Mouse (Mus musculus): ENCODE results near the gene Crxos. TPM values are rescaled to one million over a fixed set of nuclear protein-coding genes. Genes with fewer than 3 reads are reported as not detected.

Crxos gene
- total and polyA plus RNA-seq, 3 experiments, result 1.1 to 1.5 TPM; not detected in 1

GRCm38 (mm10) chr7:15918371-15918770, 36.0 kb downstream of the Crxos start:
- dilution Hi-C loops (cut with MboI; ENCODE audit: extremely low pct_ligation_motif_present, extremely low pct_unique_long_range_greater_than_20kb, low sequenced_read_pairs) (no loop called here), in situ Hi-C loops (cut with MboI; ENCODE audit: low pct_ligation_motif_present, low pct_unique_long_range_greater_than_20kb, low sequenced_read_pairs) (no loop called here)
- Histone ChIP-seq H3K4me2 (ENCODE audit: insufficient read depth, low read depth, poor library complexity, severe bottlenecking) (no peak overlapping the region), H3K27ac (ENCODE audit: insufficient read depth, low read depth) (no peak overlapping the region), H3K79me2 (replicated peaks; ENCODE audit: control insufficient read depth, extremely low read depth, insufficient read depth, poor library complexity, severe bottlenecking) (peaks cover 22% of the 10 kb centered on the region), H3K4me3 (replicated peaks in 1 of 3; ENCODE audit: low read depth in 2 of 3, low read length in 2 of 3, poor library complexity in 1 of 3) (no peak overlapping the region), H3K27me3 (replicated peaks) (peaks cover under 1% of the 10 kb centered on the region), H3K4me1 (ENCODE audit: control insufficient read depth in 1 of 2, insufficient read depth in 2 of 2) (peaks cover 21 to 35% of the 10 kb centered on the region in 2 experiments), H3K9me3 (replicated peaks; ENCODE audit: low read length) (no peaks in the 10 kb centered on the region), H3K9ac (ENCODE audit: insufficient read depth, low read depth) (no peak overlapping the region), H3K36me3 (replicated peaks in 1 of 2; ENCODE audit: control insufficient read depth in 1 of 2, insufficient read depth in 1 of 2, low read length in 1 of 2) (peaks cover 34 to 48% of the 10 kb centered on the region in 2 experiments)
- no peak for DNase-seq (ENCODE audit: extremely low read depth)
- no peak for TF ChIP-seq MEF2A (IDR thresholded peaks at IDR 0.05; ENCODE audit: borderline replicate concordance, low read depth, low read length)
- TF ChIP-seq TCF12 (IDR thresholded peaks at IDR 0.05; ENCODE audit: low read depth, low read length), result no peak
- TF ChIP-seq MAFK (IDR thresholded peaks at IDR 0.05; ENCODE audit: insufficient replicate concordance, low read length), result no peak
- TF ChIP-seq UBTF (IDR thresholded peaks at IDR 0.05; ENCODE audit: low read depth, low read length), result no peak
- no peak for TF ChIP-seq POLR2AphosphoS2 (IDR thresholded peaks at IDR 0.05; ENCODE audit: low read depth, low read length)
- no peak for TF ChIP-seq HCFC1 (IDR thresholded peaks at IDR 0.05; ENCODE audit: low read depth, low read length)
- no peak for TF ChIP-seq MAX (IDR thresholded peaks at IDR 0.05; ENCODE audit: low read length)
- TF ChIP-seq KAT2A (IDR thresholded peaks at IDR 0.05; ENCODE audit: insufficient replicate concordance, low read length), result no peak
- TF ChIP-seq RAD21 (IDR thresholded peaks at IDR 0.05; ENCODE audit: low read depth, low read length), result no peak
- no peak for TF ChIP-seq IRF4 (IDR thresholded peaks at IDR 0.05; ENCODE audit: low read depth, low read length)
- TF ChIP-seq JUN (IDR thresholded peaks at IDR 0.05; ENCODE audit: insufficient read depth, low read depth, low read length), result no peak
- no peak for TF ChIP-seq NRF1 (IDR thresholded peaks at IDR 0.05; ENCODE audit: low read depth, low read length)
- TF ChIP-seq ZKSCAN1 (IDR thresholded peaks at IDR 0.05; ENCODE audit: borderline replicate concordance, low read depth, low read length), result no peak
- TF ChIP-seq PAX5 (IDR thresholded peaks at IDR 0.05; ENCODE audit: low read length), result no peak
- no peak for TF ChIP-seq ZC3H11A (IDR thresholded peaks at IDR 0.05; ENCODE audit: low read depth, low read length)
- TF ChIP-seq BHLHE40 (IDR thresholded peaks at IDR 0.05; ENCODE audit: low read depth, low read length), result no peak
- TF ChIP-seq MAZ (IDR thresholded peaks at IDR 0.05; ENCODE audit: low read depth, low read length), result no peak
- TF ChIP-seq CHD2 (IDR thresholded peaks at IDR 0.05; ENCODE audit: low read length), result no peak
- no peak for TF ChIP-seq EP300 (IDR thresholded peaks at IDR 0.05; ENCODE audit: low read length)

- Histone ChIP-seq H3K27ac (ENCODE audit: insufficient read depth, low read depth) (no peak overlapping the region), H3K4me3 (replicated peaks in 1 of 3; ENCODE audit: low read depth in 2 of 3, low read length in 2 of 3, poor library complexity in 1 of 3) (no peak overlapping the region), H3K36me3 (replicated peaks in 1 of 2; ENCODE audit: control insufficient read depth in 1 of 2, insufficient read depth in 1 of 2, low read length in 1 of 2) (peaks cover 34 to 48% of the 10 kb centered on the region in 2 experiments), H3K9me3 (replicated peaks; ENCODE audit: low read length) (no peaks in the 10 kb centered on the region), H3K4me1 (ENCODE audit: control insufficient read depth in 1 of 2, insufficient read depth in 2 of 2) (peaks cover 17 to 29% of the 10 kb centered on the region in 2 experiments), H3K27me3 (replicated peaks) (peaks cover 11% of the 10 kb centered on the region), H3K79me2 (replicated peaks; ENCODE audit: control insufficient read depth, extremely low read depth, insufficient read depth, poor library complexity, severe bottlenecking) (peaks cover 22% of the 10 kb centered on the region), H3K9ac (ENCODE audit: insufficient read depth, low read depth) (no peak overlapping the region), H3K4me2 (ENCODE audit: insufficient read depth, low read depth, poor library complexity, severe bottlenecking) (no peak overlapping the region)
- no peak for DNase-seq (ENCODE audit: extremely low read depth)
- TF ChIP-seq SIN3A (IDR thresholded peaks at IDR 0.05; ENCODE audit: low read length) (no peak), MYC (IDR thresholded peaks at IDR 0.05; ENCODE audit: low read depth, low read length) (no peak), BHLHE40 (IDR thresholded peaks at IDR 0.05; ENCODE audit: low read depth, low read length) (no peak), ZKSCAN1 (IDR thresholded peaks at IDR 0.05; ENCODE audit: borderline replicate concordance, low read depth, low read length) (no peak), POLR2A (IDR thresholded peaks at IDR 0.05; ENCODE audit: low read depth, low read length) (no peak)
- in situ Hi-C loops (cut with MboI; ENCODE audit: low pct_ligation_motif_present, low pct_unique_long_range_greater_than_20kb, low sequenced_read_pairs), result no loop called here
- dilution Hi-C loops (cut with MboI; ENCODE audit: extremely low pct_ligation_motif_present, extremely low pct_unique_long_range_greater_than_20kb, low sequenced_read_pairs), result no loop called here
Measured at GRCm38 (mm10) chr7:15919947-15920346, 37.5 kb downstream of the Crxos start.
